Mouse (Mus musculus) heart, embryonic 10.5 days (tissue): ENCODE results near the gene Dapk2. TPM values are rescaled to one million over a fixed set of nuclear protein-coding genes. Genes with fewer than 3 reads are reported as not detected.

Experiments
- DNase-seq: peaks from one replicate; pipeline ENCODE4 v3.0.0-alpha.2; 2017; ENCODE audit warnings: low spot score
- H3K27ac ChIP-seq: fragments of 300-500 bp; sonication (generic); 2 replicates; pipeline ENCODE4 v1.5.1; 2016; ENCODE audit warnings: mild to moderate bottlenecking
- H3K27me3 ChIP-seq: fragments of 300-500 bp; sonication (generic); 2 replicates; pipeline ENCODE4 v1.6.1; 2016; ENCODE audit warnings: mild to moderate bottlenecking; ENCODE audit not compliant: poor library complexity, insufficient read depth, severe bottlenecking
- H3K36me3 ChIP-seq: fragments of 300-500 bp; sonication (generic); 2 replicates; pipeline ENCODE4 v1.6.1; 2016; ENCODE audit warnings: mild to moderate bottlenecking, moderate library complexity
- H3K4me1 ChIP-seq: fragments of 300-500 bp; sonication (generic); 2 replicates; pipeline ENCODE4 v1.6.1; 2016; ENCODE audit warnings: mild to moderate bottlenecking
- H3K4me3 ChIP-seq: fragments of 300-500 bp; sonication (generic); 2 replicates; pipeline ENCODE4 v1.5.1; 2016; ENCODE audit warnings: mild to moderate bottlenecking, moderate library complexity
- H3K9me3 ChIP-seq: fragments of 300-500 bp; sonication (generic); 2 replicates; pipeline ENCODE4 v1.6.1; 2016; ENCODE audit warnings: mild to moderate bottlenecking, moderate library complexity
- WGBS: fragments of 180-500 bp; shearing (Covaris S2); methylation state at CpG from one replicate; pipeline ENCODE4 v1.1.7; 2016; 5-methylcytosine and 5-hydroxymethylcytosine counted together
- polyA plus RNA-seq: library from polyadenylated mRNA; unstranded; fragments of >200 nt; fragmentation: Nextera tagmentation; extraction: Ambion mirVana; gene quantifications from 2 replicates; pipeline ENCODE4 v1.2.1, GENCODE M21; 2016

Gene Dapk2
- polyA plus RNA-seq, 1 experiment from 2014 or later, result 8.5 TPM

GRCm38 (mm10) chr9:66201665-66202064 lies 43.6 kb downstream of the Dapk2 start:
- 45% methylated on average over 6 of the region's 6 CpGs for WGBS
- Histone ChIP-seq H3K4me1 (peaks cover 37% of the 10 kb centered on the region), H3K27ac (no peak overlapping the region; the same call in 1 of the 2 replicates), H3K9me3 (no peaks in the 10 kb centered on the region), H3K27me3 (no peaks in the 10 kb centered on the region), H3K36me3 (no peaks in the 10 kb centered on the region), H3K4me3 (no peak overlapping the region)
- no peak for DNase-seq

GRCm38 (mm10) chr9:66202463-66202862 lies 44.4 kb downstream of the Dapk2 start:
- DNase-seq, result no peak
- Histone ChIP-seq H3K27me3 (no peaks in the 10 kb centered on the region), H3K36me3 (no peaks in the 10 kb centered on the region), H3K4me1 (peaks cover 43% of the 10 kb centered on the region), H3K9me3 (no peaks in the 10 kb centered on the region), H3K27ac (no peak overlapping the region), H3K4me3 (no peak overlapping the region)
- WGBS, result 69% methylated on average over 7 of the region's 7 CpGs

GRCm38 (mm10) chr9:66205702-66206101 lies 47.7 kb downstream of the Dapk2 start:
- no peaks in the 10 kb centered on the region for H3K9me3 ChIP-seq
- H3K4me1 ChIP-seq, result peaks cover 25% of the 10 kb centered on the region
- H3K4me3 ChIP-seq, result no peak overlapping the region
- peak overlapping the region; percentile 78 for H3K27ac ChIP-seq
- H3K36me3 ChIP-seq, result no peaks in the 10 kb centered on the region
- DNase-seq, result no peak
- WGBS, result 86% methylated on average over 9 of the region's 9 CpGs
- H3K27me3 ChIP-seq, result no peaks in the 10 kb centered on the region

GRCm38 (mm10) chr9:66206825-66207224 lies 48.8 kb downstream of the Dapk2 start:
- Histone ChIP-seq H3K9me3 (no peaks in the 10 kb centered on the region), H3K27me3 (no peaks in the 10 kb centered on the region), H3K4me3 (no peak overlapping the region), H3K27ac (peak overlapping the region; percentile 78), H3K4me1 (peaks cover 30% of the 10 kb centered on the region), H3K36me3 (no peaks in the 10 kb centered on the region)
- 20% methylated on average over 5 of the region's 5 CpGs for WGBS
- DNase-seq, result peak; percentile 91

DNA sequence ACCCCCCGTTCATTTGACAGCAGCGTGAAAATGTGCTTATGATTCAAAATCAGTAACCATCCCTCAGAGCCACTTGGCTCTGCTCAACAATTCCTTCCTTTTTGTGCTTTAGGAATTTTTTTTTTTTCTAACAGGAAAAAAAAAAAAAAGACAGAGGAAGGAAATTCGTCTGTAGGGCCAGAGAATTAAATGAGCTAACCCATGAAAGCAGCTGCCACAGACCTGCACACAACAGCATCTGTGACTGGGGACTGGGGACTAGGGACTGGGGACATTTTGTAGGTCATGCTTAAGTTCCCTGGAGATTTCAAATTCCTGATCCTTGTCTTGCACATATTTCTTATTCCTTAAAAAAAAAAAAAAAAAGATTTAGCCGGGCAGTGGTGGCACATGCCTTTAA lies 53.4 kb downstream of the Dapk2 start:
- no peak for DNase-seq
- Histone ChIP-seq H3K27me3 (no peaks in the 10 kb centered on the region), H3K27ac (no peak overlapping the region), H3K9me3 (no peaks in the 10 kb centered on the region), H3K4me3 (no peak overlapping the region), H3K4me1 (peaks cover 55% of the 10 kb centered on the region), H3K36me3 (no peaks in the 10 kb centered on the region)
- 52% methylated on average over 4 of the region's 4 CpGs for WGBS

DNA sequence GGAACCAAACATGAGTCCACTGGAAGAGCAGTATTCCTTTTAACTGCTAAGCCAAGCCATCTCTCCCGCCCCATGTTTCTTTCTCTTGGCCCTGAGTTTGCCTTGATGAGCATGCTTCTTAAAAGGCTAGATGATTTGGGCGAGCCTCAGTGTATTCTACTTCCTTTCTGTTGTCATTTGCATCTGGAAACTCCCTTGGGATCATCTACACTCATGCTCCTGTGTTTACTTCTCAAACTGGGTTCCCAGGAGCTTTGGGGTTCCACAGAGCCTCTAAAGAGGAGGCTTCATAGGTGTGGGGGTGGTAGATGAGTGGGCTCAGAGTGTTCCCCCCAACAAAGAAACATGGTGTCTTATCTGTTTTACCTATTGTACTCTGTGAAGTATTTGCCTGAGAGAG lies 54.1 kb downstream of the Dapk2 start:
- peak overlapping the region; percentile 81 for H3K27ac ChIP-seq
- H3K4me3 ChIP-seq, result no peak overlapping the region
- no peak for DNase-seq
- H3K27me3 ChIP-seq, result no peaks in the 10 kb centered on the region
- H3K36me3 ChIP-seq, result no peaks in the 10 kb centered on the region
- H3K9me3 ChIP-seq, result no peaks in the 10 kb centered on the region
- 84% methylated on average over 2 of the region's 2 CpGs for WGBS
- H3K4me1 ChIP-seq, result peaks cover 48% of the 10 kb centered on the region

DNA sequence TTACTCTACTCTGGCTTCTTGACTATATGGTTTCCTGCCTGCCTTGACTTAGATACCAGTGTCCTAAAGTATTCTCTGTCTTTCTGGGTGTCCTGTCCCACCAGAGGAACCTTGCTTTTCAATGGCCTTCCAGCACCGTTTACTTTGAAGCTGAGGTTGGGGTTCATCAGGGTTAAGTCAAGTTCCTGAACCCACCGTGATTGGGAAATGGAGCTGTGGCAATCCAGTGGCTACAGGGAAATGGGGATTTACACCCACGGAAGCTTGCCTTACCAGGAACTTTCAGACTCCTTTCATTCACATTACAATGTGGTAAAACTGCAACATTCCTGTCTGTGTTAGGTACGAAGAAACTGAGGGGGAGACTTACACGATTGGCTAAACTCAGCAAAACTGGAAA lies 54.8 kb downstream of the Dapk2 start:
- Histone ChIP-seq H3K4me1 (peaks cover 49% of the 10 kb centered on the region), H3K27ac (peak overlapping the region; percentile 81), H3K36me3 (no peaks in the 10 kb centered on the region), H3K9me3 (no peaks in the 10 kb centered on the region), H3K27me3 (no peaks in the 10 kb centered on the region), H3K4me3 (no peak overlapping the region)
- 76% methylated on average over 5 of the region's 5 CpGs for WGBS
- DNase-seq, result no peak

DNA sequence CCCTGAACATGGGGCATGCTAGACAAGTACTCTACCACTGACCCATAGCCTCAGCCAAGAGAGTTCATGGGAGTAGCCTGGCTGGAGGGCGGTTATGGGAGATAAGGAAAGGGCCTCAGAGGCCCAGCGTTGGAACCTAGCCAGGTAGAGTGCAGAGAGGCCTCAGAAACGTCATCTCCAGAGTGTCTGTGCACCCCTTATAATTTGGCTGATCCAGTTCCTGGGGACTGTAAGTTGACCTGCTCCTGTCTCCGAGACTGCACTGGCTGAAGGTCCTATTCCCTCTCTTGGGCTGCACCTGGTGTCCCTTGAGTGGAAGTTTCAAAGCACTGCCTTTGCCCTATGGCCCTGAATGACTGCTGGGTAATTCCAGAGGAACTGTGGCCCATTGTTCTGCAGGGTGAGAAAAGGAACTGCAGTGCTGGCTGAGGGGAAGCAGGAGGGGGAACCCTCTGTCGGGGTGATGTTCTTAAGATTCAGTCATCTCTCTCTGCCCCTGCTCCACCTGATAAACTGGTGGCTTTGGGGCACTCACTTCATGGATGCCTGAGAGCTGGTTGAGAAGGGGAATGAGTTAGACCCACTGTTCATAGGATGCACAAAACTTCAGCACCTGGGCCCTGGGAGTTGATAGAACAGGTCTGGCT lies 55.5 kb downstream of the Dapk2 start:
- peak overlapping the region; percentile 3; the same call in 1 of the 2 replicates for H3K4me3 ChIP-seq
- peak overlapping the region; percentile 81 for H3K27ac ChIP-seq
- H3K9me3 ChIP-seq, result no peaks in the 10 kb centered on the region
- WGBS, result 22% methylated on average over 5 of the region's 5 CpGs
- peaks cover 54% of the 10 kb centered on the region for H3K4me1 ChIP-seq
- H3K27me3 ChIP-seq, result no peaks in the 10 kb centered on the region
- DNase-seq, result peak; percentile 90
- H3K36me3 ChIP-seq, result no peaks in the 10 kb centered on the region

- Histone ChIP-seq H3K27me3 (no peaks in the 10 kb centered on the region), H3K4me1 (peaks cover 67% of the 10 kb centered on the region), H3K36me3 (no peaks in the 10 kb centered on the region), H3K9me3 (no peaks in the 10 kb centered on the region), H3K4me3 (no peak overlapping the region), H3K27ac (peak overlapping the region; percentile 52; the same call in 1 of the 2 replicates)
- DNase-seq, result no peak
Measured at GRCm38 (mm10) chr9:66215551-66215950, 57.5 kb downstream of the Dapk2 start.

GRCm38 (mm10) chr9:66217970-66218369 lies 59.9 kb downstream of the Dapk2 start:
- Histone ChIP-seq H3K9me3 (no peaks in the 10 kb centered on the region), H3K27me3 (no peaks in the 10 kb centered on the region), H3K27ac (peak overlapping the region; percentile 23; the same call in 1 of the 2 replicates), H3K4me3 (no peak overlapping the region), H3K4me1 (peaks cover 51% of the 10 kb centered on the region), H3K36me3 (no peaks in the 10 kb centered on the region)
- no peak for DNase-seq
- WGBS, result 73% methylated on average over 4 of the region's 4 CpGs

DNA sequence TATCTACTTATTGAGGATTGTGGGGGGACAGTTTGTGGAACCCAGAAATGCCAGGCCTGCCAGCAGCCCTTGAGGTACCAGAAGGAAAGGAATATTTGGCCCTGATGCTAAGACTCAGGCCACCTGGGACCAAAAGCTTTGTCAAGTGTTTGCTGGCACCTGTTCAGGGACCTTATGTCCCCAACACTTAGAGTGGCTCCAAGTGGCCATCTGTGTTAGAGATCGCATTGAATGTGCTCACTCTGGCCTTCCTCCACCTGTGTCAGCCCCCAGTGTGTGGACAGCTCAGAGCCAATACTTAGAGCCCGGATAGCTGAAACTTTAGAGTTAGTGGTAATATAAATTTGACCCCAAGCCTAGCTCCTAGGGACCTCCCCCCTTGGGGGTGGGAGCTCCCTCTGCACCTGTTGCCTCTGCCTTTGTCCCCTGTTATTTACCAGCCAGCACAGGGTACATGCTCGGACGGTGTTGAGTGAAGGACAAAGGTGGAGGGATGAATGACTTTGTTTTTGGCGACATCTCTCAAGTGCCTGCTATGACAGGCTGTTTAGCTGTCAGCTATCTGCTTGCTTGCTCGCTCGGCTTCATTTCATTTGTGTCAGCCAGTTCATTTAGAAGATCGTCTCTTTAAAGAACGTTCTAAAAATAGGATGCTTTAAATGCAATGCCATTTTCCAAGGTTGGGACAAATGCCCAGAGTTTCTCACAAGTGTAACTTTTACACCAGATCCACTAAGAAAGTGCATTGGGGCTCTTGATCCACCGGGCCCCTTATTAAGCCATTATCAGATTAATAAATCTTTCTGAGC lies 61.1 kb downstream of the Dapk2 start:
- Histone ChIP-seq H3K36me3 (no peaks in the 10 kb centered on the region), H3K9me3 (no peaks in the 10 kb centered on the region), H3K27ac (no peak overlapping the region), H3K4me3 (no peak overlapping the region; the same call in 1 of the 2 replicates), H3K4me1 (peaks cover 39% of the 10 kb centered on the region), H3K27me3 (no peaks in the 10 kb centered on the region)
- WGBS, result 57% methylated on average over 10 of the region's 10 CpGs
- no peak for DNase-seq

DNA sequence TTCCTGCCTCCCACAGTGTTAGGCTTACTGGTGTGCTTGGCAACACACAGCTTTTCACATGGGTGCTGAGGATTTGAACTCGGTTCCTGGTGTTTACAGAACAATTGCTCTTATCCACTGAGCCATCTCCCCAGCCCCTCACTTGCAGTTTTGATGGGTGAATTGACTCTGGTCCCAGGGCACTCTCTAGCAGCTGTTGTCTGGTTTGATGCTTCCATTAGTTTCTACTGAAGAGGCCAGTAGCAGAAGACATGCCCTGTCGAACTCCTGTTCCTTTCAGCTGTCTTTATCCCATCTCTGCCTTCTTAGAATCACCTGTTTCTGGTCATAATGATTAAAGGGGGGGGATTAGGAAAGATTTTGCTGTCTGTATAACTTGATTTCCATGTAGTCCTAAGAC lies 65.8 kb downstream of the Dapk2 start:
- Histone ChIP-seq H3K27me3 (no peaks in the 10 kb centered on the region), H3K36me3 (no peaks in the 10 kb centered on the region), H3K9me3 (no peaks in the 10 kb centered on the region), H3K4me3 (no peak overlapping the region), H3K4me1 (peaks cover 19% of the 10 kb centered on the region; the same call in 1 of the 2 replicates), H3K27ac (no peak overlapping the region)
- WGBS, result 78% methylated on average over 2 of the region's 2 CpGs
- no peak for DNase-seq

- H3K4me1 ChIP-seq, result 0 out of 2 replicates have a peak, but pooled peaks cover 10% of the 10 kb centered on the region
- no peak overlapping the region for H3K4me3 ChIP-seq
- H3K9me3 ChIP-seq, result no peaks in the 10 kb centered on the region
- H3K27ac ChIP-seq, result no peak overlapping the region
- DNase-seq, result no peak
- WGBS, result 71% methylated on average over 5 of the region's 5 CpGs
- H3K36me3 ChIP-seq, result no peaks in the 10 kb centered on the region
- no peaks in the 10 kb centered on the region for H3K27me3 ChIP-seq
Measured at GRCm38 (mm10) chr9:66225737-66226485, 67.9 kb downstream of the Dapk2 start.
